Mouse (Mus musculus): ENCODE data around the gene Tspear. TPM values are rescaled to one million over a fixed set of nuclear protein-coding genes. Genes with fewer than 3 reads are reported as not detected.
A peak's percentile ranks its signal among the peaks of the same experiment; 100 is the strongest.
"Not testable (repeated sequence)": the region's sequence is repeated elsewhere in the genome, so short reads cannot be mapped to it uniquely, and the experiment has no call there.

Gene Tspear
- total and polyA plus RNA-seq, 3 experiments = not detected

- DNase-seq (ENCODE audit: low spot score) (peak; percentile 30), ATAC-seq (ENCODE audit: extremely low read depth, insufficient number of reproducible peaks, low FRiP score, poor library complexity, severe bottlenecking) (peak; percentile 70)
- no peaks in the 10 kb centered on the region for H3K9me3 ChIP-seq (replicated peaks)
- peaks cover 23% of the 10 kb centered on the region for H3K27me3 ChIP-seq (ENCODE audit: insufficient read depth, low read length)
- no peaks in the 10 kb centered on the region for H3K36me3 ChIP-seq (replicated peaks)
- peak; percentile 52 for TF ChIP-seq TAL1 (conservative IDR thresholded peaks at IDR 0.05; ENCODE audit: low read depth, low read length)
- no peak for TF ChIP-seq GATA1 (IDR thresholded peaks at IDR 0.05; ENCODE audit: borderline replicate concordance, low read length)
- no peak for TF ChIP-seq POLR2AphosphoS5 (IDR thresholded peaks at IDR 0.05; ENCODE audit: insufficient replicate concordance, low read depth, low read length)
- TF ChIP-seq GATA2 (IDR thresholded peaks at IDR 0.05; ENCODE audit: borderline replicate concordance, low read depth, low read length) = no peak
- no peak overlapping the region for H3K4me3 ChIP-seq (ENCODE audit: low read depth, low read length)
- H3K4me1 ChIP-seq (ENCODE audit: insufficient read depth, low read depth, low read length) = peaks cover 45% of the 10 kb centered on the region
Observed at GRCm38 (mm10) chr10:77671519-77671918, 14.8 kb upstream of the Tspear start.

- H3K27me3 ChIP-seq (ENCODE audit: insufficient read depth, low read length) = peaks cover 32% of the 10 kb centered on the region
- H3K4me1 ChIP-seq (ENCODE audit: insufficient read depth, low read depth, low read length) = peaks cover 47% of the 10 kb centered on the region
- no peaks in the 10 kb centered on the region for H3K36me3 ChIP-seq (replicated peaks)
- no peak overlapping the region for H3K4me3 ChIP-seq (ENCODE audit: low read depth, low read length)
- no peak for ATAC-seq (ENCODE audit: extremely low read depth, insufficient number of reproducible peaks, low FRiP score, poor library complexity, severe bottlenecking)
- DNase-seq (ENCODE audit: low spot score) = no peak
- no peaks in the 10 kb centered on the region for H3K9me3 ChIP-seq (replicated peaks)
- TF ChIP-seq POLR2AphosphoS5 (IDR thresholded peaks at IDR 0.05; ENCODE audit: insufficient replicate concordance, low read depth, low read length) (no peak), GATA1 (IDR thresholded peaks at IDR 0.05; ENCODE audit: borderline replicate concordance, low read length) (no peak), GATA2 (IDR thresholded peaks at IDR 0.05; ENCODE audit: borderline replicate concordance, low read depth, low read length) (no peak), TAL1 (conservative IDR thresholded peaks at IDR 0.05; ENCODE audit: low read depth, low read length) (no peak), CTCF (IDR thresholded peaks at IDR 0.05; ENCODE audit: low read depth, low read length) (no peak)
Observed at GRCm38 (mm10) chr10:77673765-77674164, 12.6 kb upstream of the Tspear start.

GRCm38 (mm10) chr10:77677562-77677961 lies 8.8 kb upstream of the Tspear start:
- Histone ChIP-seq H3K9me3 (replicated peaks) (no peaks in the 10 kb centered on the region), H3K27me3 (ENCODE audit: insufficient read depth, low read length) (peaks cover 40% of the 10 kb centered on the region), H3K4me3 (ENCODE audit: low read depth, low read length) (no peak overlapping the region), H3K4me1 (ENCODE audit: insufficient read depth, low read depth, low read length) (peaks cover 23% of the 10 kb centered on the region), H3K36me3 (replicated peaks) (no peaks in the 10 kb centered on the region)
- no peak for ATAC-seq (ENCODE audit: extremely low read depth, insufficient number of reproducible peaks, low FRiP score, poor library complexity, severe bottlenecking)
- DNase-seq (ENCODE audit: low spot score) = no peak
- TF ChIP-seq POLR2AphosphoS5 (IDR thresholded peaks at IDR 0.05; ENCODE audit: insufficient replicate concordance, low read depth, low read length) (no peak), GATA1 (IDR thresholded peaks at IDR 0.05; ENCODE audit: borderline replicate concordance, low read length) (no peak), CTCF (IDR thresholded peaks at IDR 0.05; ENCODE audit: low read depth, low read length) (no peak), TAL1 (conservative IDR thresholded peaks at IDR 0.05; ENCODE audit: low read depth, low read length) (no peak), GATA2 (IDR thresholded peaks at IDR 0.05; ENCODE audit: borderline replicate concordance, low read depth, low read length) (no peak)

DNA sequence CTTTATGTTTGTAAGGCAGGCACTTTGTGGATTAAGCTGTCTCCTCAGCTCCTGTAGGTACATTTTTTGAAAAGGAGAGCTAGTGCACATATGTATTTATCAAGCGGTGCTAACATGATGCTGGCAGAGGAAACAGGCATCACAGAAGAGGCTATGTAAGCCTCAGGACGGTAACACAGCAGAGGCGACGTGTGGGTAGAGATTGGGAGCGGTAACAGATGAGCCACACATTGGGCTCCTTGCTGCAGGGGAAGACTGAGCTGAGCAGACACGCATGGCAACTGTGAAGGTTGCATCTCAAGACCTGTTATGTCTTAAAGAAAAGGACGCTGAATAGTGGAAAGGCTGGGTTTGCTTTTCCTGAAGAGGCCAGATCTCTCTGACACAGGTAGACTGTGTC lies 3.4 kb upstream of the Tspear start:
- no peak for ATAC-seq (ENCODE audit: extremely low read depth, insufficient number of reproducible peaks, low FRiP score, poor library complexity, severe bottlenecking)
- Histone ChIP-seq H3K27me3 (ENCODE audit: insufficient read depth, low read length) (peaks cover 52% of the 10 kb centered on the region), H3K36me3 (replicated peaks) (no peaks in the 10 kb centered on the region), H3K4me1 (ENCODE audit: insufficient read depth, low read depth, low read length) (peaks cover 3% of the 10 kb centered on the region; the same call in 1 of the 2 replicates), H3K4me3 (ENCODE audit: low read depth, low read length) (no peak overlapping the region), H3K9me3 (replicated peaks) (no peaks in the 10 kb centered on the region)
- TF ChIP-seq GATA2 (IDR thresholded peaks at IDR 0.05; ENCODE audit: borderline replicate concordance, low read depth, low read length) = no peak
- TF ChIP-seq CTCF (IDR thresholded peaks at IDR 0.05; ENCODE audit: low read depth, low read length) = no peak
- TF ChIP-seq GATA1 (IDR thresholded peaks at IDR 0.05; ENCODE audit: borderline replicate concordance, low read length) = no peak
- TF ChIP-seq TAL1 (conservative IDR thresholded peaks at IDR 0.05; ENCODE audit: low read depth, low read length) = no peak
- TF ChIP-seq POLR2AphosphoS5 (IDR thresholded peaks at IDR 0.05; ENCODE audit: insufficient replicate concordance, low read depth, low read length) = no peak
- no peak for DNase-seq (ENCODE audit: low spot score)

- no peaks in the 10 kb centered on the region for H3K36me3 ChIP-seq (replicated peaks)
- ATAC-seq (ENCODE audit: extremely low read depth, insufficient number of reproducible peaks, low FRiP score, poor library complexity, severe bottlenecking) (no peak), DNase-seq (ENCODE audit: low spot score) (no peak)
- no peak for TF ChIP-seq POLR2AphosphoS5 (IDR thresholded peaks at IDR 0.05; ENCODE audit: insufficient replicate concordance, low read depth, low read length)
- TF ChIP-seq TAL1 (conservative IDR thresholded peaks at IDR 0.05; ENCODE audit: low read depth, low read length) = no peak
- no peak for TF ChIP-seq GATA2 (IDR thresholded peaks at IDR 0.05; ENCODE audit: borderline replicate concordance, low read depth, low read length)
- TF ChIP-seq CTCF (IDR thresholded peaks at IDR 0.05; ENCODE audit: low read depth, low read length) = no peak
- no peak for TF ChIP-seq GATA1 (IDR thresholded peaks at IDR 0.05; ENCODE audit: borderline replicate concordance, low read length)
- no peaks in the 10 kb centered on the region for H3K9me3 ChIP-seq (replicated peaks)
- peaks cover under 1% of the 10 kb centered on the region; the same call in 1 of the 2 replicates for H3K4me1 ChIP-seq (ENCODE audit: insufficient read depth, low read depth, low read length)
- no peak overlapping the region for H3K4me3 ChIP-seq (ENCODE audit: low read depth, low read length)
- peaks cover 56% of the 10 kb centered on the region for H3K27me3 ChIP-seq (ENCODE audit: insufficient read depth, low read length)
Observed at GRCm38 (mm10) chr10:77684181-77684580, 2.2 kb upstream of the Tspear start.

- no peak for ATAC-seq (ENCODE audit: extremely low read depth, insufficient number of reproducible peaks, low FRiP score, poor library complexity, severe bottlenecking)
- H3K9me3 ChIP-seq (replicated peaks) = no peaks in the 10 kb centered on the region
- no peak for DNase-seq (ENCODE audit: low spot score)
- no peak for TF ChIP-seq TAL1 (conservative IDR thresholded peaks at IDR 0.05; ENCODE audit: low read depth, low read length)
- TF ChIP-seq GATA2 (IDR thresholded peaks at IDR 0.05; ENCODE audit: borderline replicate concordance, low read depth, low read length) = no peak
- no peak for TF ChIP-seq POLR2AphosphoS5 (IDR thresholded peaks at IDR 0.05; ENCODE audit: insufficient replicate concordance, low read depth, low read length)
- TF ChIP-seq GATA1 (IDR thresholded peaks at IDR 0.05; ENCODE audit: borderline replicate concordance, low read length) = no peak
- no peak for TF ChIP-seq CTCF (IDR thresholded peaks at IDR 0.05; ENCODE audit: low read depth, low read length)
- no peaks in the 10 kb centered on the region for H3K36me3 ChIP-seq (replicated peaks)
- no peak overlapping the region for H3K4me3 ChIP-seq (ENCODE audit: low read depth, low read length)
- H3K4me1 ChIP-seq (ENCODE audit: insufficient read depth, low read depth, low read length) = no peaks in the 10 kb centered on the region; the same call in none of the 2 replicates
- H3K27me3 ChIP-seq (ENCODE audit: insufficient read depth, low read length) = peaks cover 74% of the 10 kb centered on the region
Observed at GRCm38 (mm10) chr10:77687021-77687420, 652 bp downstream of the Tspear start.

- H3K9me3 ChIP-seq (replicated peaks); DNase-seq (ENCODE audit: low spot score); H3K36me3 ChIP-seq (replicated peaks); H3K4me3 ChIP-seq (ENCODE audit: low read depth, low read length); ATAC-seq (ENCODE audit: extremely low read depth, insufficient number of reproducible peaks, low FRiP score, poor library complexity, severe bottlenecking); H3K4me1 ChIP-seq (ENCODE audit: insufficient read depth, low read depth, low read length): not testable (repeated sequence)
- H3K27me3 ChIP-seq (ENCODE audit: insufficient read depth, low read length) = peaks cover 66% of the 10 kb centered on the region
Observed at GRCm38 (mm10) chr10:77690356-77690807, 4.0 kb downstream of the Tspear start, which contains the start of gene Gm19402. Gm19402 (minus strand) TSS chr10:77690757.
